Mouse (Mus musculus): Measurements from ENCODE around the gene Ccdc157. TPM values are rescaled to one million over a fixed set of nuclear protein-coding genes. Genes with fewer than 3 reads are reported as not detected.

The Ccdc157 gene
- polyA plus RNA-seq (2015; fragmentation: Nextera tagmentation; extraction: Ambion mirVana), result 4.5 and 5.0 TPM in 2 replicates

DNA sequence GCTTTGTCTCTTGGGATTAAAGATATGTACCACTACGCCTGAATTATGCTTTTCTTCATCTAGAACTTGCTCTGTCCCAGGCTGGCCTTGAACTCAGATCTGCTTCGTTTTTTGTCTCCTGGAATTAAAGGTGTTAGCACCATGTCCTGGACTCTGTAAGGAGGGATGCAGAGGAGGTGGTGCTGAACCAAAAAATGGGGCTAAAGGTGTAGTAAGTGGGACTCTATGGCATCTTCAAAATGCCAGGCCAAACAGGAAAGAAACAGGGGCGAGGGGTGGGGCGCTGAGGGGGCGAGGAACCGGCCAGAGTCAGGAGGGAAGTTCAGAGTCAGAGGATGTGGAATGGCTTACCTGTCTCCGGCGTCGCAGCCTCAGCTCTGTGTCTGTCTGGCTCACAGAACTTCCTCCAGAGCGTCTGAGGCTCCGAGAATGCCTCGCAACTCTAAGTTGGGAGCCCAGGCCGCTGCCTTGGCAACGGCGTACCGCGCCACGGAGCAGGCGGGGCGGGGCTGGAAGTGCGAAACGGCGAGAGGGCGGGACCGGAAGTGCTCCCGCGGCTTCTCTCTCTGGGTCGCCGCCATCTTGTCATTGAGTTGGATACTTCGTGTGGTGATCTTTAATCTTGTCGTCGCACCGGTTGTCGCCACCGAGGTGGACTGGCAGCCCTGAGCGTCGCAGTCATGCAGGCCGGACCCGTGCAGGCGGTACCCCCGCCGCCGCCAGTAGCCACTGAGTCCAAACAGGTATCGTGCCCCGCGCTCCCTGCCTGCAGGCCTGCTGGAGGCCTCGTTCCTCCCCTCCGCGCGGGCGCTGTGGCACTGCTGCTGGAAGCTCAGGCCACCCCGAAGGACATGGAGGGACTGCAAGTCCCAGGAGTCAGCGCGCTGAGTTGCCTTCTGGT, at the start of gene Ccdc157, which contains the start of gene Sf3a1:
Gene Ccdc157, minus strand, starts transcription at position 486 of the 901 bp plus-strand sequence.
Gene Sf3a1, plus strand, starts transcription at position 543 of the 901 bp plus-strand sequence.
- peak; percentile 96 for ATAC-seq (replicated peaks; ENCODE audit: extremely low read depth, insufficient read depth, low FRiP score)
- H3K9me3 ChIP-seq (replicated peaks; ENCODE audit: control insufficient read depth, low read length), result no peaks in the 10 kb centered on the region
- peaks cover 28% of the 10 kb centered on the region for H3K36me3 ChIP-seq (ENCODE audit: control insufficient read depth, insufficient read depth)
- peak within 1 kb of the TSS; percentile 93 for H3K4me2 ChIP-seq (ENCODE audit: low read depth, low read length)
- H3K4me1 ChIP-seq (ENCODE audit: control insufficient read depth, insufficient read depth, low read length), result peaks cover 30% of the 10 kb centered on the region
- H3K27me3 ChIP-seq (ENCODE audit: control insufficient read depth, insufficient read depth, low read length), result no peaks in the 10 kb centered on the region
- peak within 1 kb of the TSS; percentile 92 for H3K9ac ChIP-seq (ENCODE audit: low read length)
- H3K4me3 ChIP-seq (ENCODE audit: low read length), result peak within 1 kb of the TSS; percentile 91
- H3K27ac ChIP-seq (ENCODE audit: low read length), result peak within 1 kb of the TSS; percentile 95
- 1% methylated on average over 54 of the region's 54 CpGs for WGBS

- H3K4me2 ChIP-seq (ENCODE audit: low read depth, low read length), result no peak overlapping the region
- H3K36me3 ChIP-seq (ENCODE audit: control insufficient read depth, insufficient read depth), result peaks cover 15% of the 10 kb centered on the region
- H3K4me3 ChIP-seq (ENCODE audit: low read length), result no peak overlapping the region
- WGBS, result 82% methylated on average over 5 of the region's 5 CpGs
- H3K4me1 ChIP-seq (ENCODE audit: control insufficient read depth, insufficient read depth, low read length), result peaks cover 12% of the 10 kb centered on the region; the same call in 1 of the 2 replicates
- no peak for ATAC-seq (replicated peaks; ENCODE audit: extremely low read depth, insufficient read depth, low FRiP score)
- H3K27ac ChIP-seq (ENCODE audit: low read length), result no peak overlapping the region
- no peaks in the 10 kb centered on the region for H3K27me3 ChIP-seq (ENCODE audit: control insufficient read depth, insufficient read depth, low read length)
- no peak overlapping the region for H3K9ac ChIP-seq (ENCODE audit: low read length)
- H3K9me3 ChIP-seq (replicated peaks; ENCODE audit: control insufficient read depth, low read length), result no peaks in the 10 kb centered on the region
Observed at GRCm38 (mm10) chr11:4209556-4209955, 49.5 kb upstream of the Ccdc157 start.

DNA sequence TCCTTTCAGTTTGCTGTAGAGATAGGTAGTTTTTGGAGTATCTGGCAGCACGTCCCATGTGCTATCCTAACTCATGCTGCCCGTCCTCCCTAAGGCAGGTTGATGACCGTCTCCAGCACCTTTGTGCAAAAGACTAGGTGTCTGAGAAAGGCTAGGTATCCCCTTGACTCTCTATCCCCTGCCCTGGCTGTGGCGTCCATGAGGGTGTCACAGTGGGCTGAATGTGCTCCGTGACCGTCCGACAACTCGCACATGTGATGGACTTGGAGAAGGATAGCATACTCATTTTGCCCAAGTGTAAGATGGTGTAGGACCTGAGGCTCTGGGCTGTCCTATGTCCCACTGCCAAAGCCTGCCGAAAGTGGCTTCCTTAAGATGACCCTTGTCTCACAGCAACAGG, 47.6 kb upstream of the Ccdc157 start:
- WGBS, result 91% methylated on average over 9 of the region's 9 CpGs
- Histone ChIP-seq H3K4me1 (ENCODE audit: control insufficient read depth, insufficient read depth, low read length) (peaks cover 25% of the 10 kb centered on the region), H3K27me3 (ENCODE audit: control insufficient read depth, insufficient read depth, low read length) (no peaks in the 10 kb centered on the region), H3K4me2 (ENCODE audit: low read depth, low read length) (no peak overlapping the region), H3K4me3 (ENCODE audit: low read length) (no peak overlapping the region), H3K9ac (ENCODE audit: low read length) (no peak overlapping the region), H3K9me3 (replicated peaks; ENCODE audit: control insufficient read depth, low read length) (no peaks in the 10 kb centered on the region), H3K36me3 (ENCODE audit: control insufficient read depth, insufficient read depth) (peaks cover 9% of the 10 kb centered on the region), H3K27ac (ENCODE audit: low read length) (no peak overlapping the region)
- ATAC-seq (replicated peaks; ENCODE audit: extremely low read depth, insufficient read depth, low FRiP score), result no peak

GRCm38 (mm10) chr11:4206563-4206962, 46.5 kb upstream of the Ccdc157 start:
- H3K9ac ChIP-seq (ENCODE audit: low read length), result no peak overlapping the region
- peaks cover 9% of the 10 kb centered on the region for H3K36me3 ChIP-seq (ENCODE audit: control insufficient read depth, insufficient read depth)
- no peak overlapping the region for H3K27ac ChIP-seq (ENCODE audit: low read length)
- no peaks in the 10 kb centered on the region for H3K27me3 ChIP-seq (ENCODE audit: control insufficient read depth, insufficient read depth, low read length)
- H3K4me3 ChIP-seq (ENCODE audit: low read length), result no peak overlapping the region
- ATAC-seq (replicated peaks; ENCODE audit: extremely low read depth, insufficient read depth, low FRiP score), result no peak
- H3K9me3 ChIP-seq (replicated peaks; ENCODE audit: control insufficient read depth, low read length), result no peaks in the 10 kb centered on the region
- WGBS, result 36% methylated on average over 6 of the region's 6 CpGs
- H3K4me2 ChIP-seq (ENCODE audit: low read depth, low read length), result no peak overlapping the region
- H3K4me1 ChIP-seq (ENCODE audit: control insufficient read depth, insufficient read depth, low read length), result peaks cover 31% of the 10 kb centered on the region

GRCm38 (mm10) chr11:4205951-4206350, 45.9 kb upstream of the Ccdc157 start:
- H3K4me3 ChIP-seq (ENCODE audit: low read length), result no peak overlapping the region
- ATAC-seq (replicated peaks; ENCODE audit: extremely low read depth, insufficient read depth, low FRiP score), result no peak
- H3K36me3 ChIP-seq (ENCODE audit: control insufficient read depth, insufficient read depth), result peaks cover 8% of the 10 kb centered on the region
- no peaks in the 10 kb centered on the region for H3K9me3 ChIP-seq (replicated peaks; ENCODE audit: control insufficient read depth, low read length)
- H3K4me2 ChIP-seq (ENCODE audit: low read depth, low read length), result no peak overlapping the region
- H3K9ac ChIP-seq (ENCODE audit: low read length), result no peak overlapping the region
- peaks cover 31% of the 10 kb centered on the region for H3K4me1 ChIP-seq (ENCODE audit: control insufficient read depth, insufficient read depth, low read length)
- H3K27me3 ChIP-seq (ENCODE audit: control insufficient read depth, insufficient read depth, low read length), result no peaks in the 10 kb centered on the region
- no peak overlapping the region for H3K27ac ChIP-seq (ENCODE audit: low read length)
- whole genome bisulfite sequencing, result 68% methylated on average over 7 of the region's 7 CpGs

DNA sequence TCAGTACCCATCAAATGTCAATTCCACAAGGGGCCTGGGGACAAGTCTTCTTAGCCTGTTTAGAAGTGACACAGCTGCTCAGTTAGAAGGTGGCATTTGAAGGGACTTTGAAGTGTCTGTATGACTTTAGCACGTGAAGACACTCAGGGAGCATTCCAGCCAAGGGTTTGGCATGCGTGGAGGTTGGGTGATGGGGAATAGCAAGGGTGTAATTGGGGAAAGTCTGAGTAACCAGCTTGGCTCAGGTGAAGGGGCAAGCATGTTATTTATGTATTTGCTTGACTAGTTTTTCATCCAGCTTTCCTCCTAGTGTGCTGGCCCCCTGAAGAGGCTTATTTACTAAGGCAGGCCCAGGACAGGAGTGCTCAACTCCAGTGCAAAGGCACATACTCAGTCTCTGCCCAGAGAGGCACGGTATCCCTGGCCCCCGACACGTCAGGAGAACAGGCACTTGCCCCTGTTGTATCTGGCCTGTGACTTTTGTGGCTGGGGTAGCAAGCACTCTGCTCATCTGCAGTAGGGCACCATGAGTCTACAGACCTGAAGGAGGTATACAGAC, 45.1 kb upstream of the Ccdc157 start:
- H3K9me3 ChIP-seq (replicated peaks; ENCODE audit: control insufficient read depth, low read length), result no peaks in the 10 kb centered on the region
- peaks cover 31% of the 10 kb centered on the region for H3K4me1 ChIP-seq (ENCODE audit: control insufficient read depth, insufficient read depth, low read length)
- H3K4me3 ChIP-seq (ENCODE audit: low read length), result no peak overlapping the region
- WGBS, result 72% methylated on average over 5 of the region's 5 CpGs
- 0 out of 2 replicates have a peak, but pooled peaks cover 2% of the 10 kb centered on the region for H3K36me3 ChIP-seq (ENCODE audit: control insufficient read depth, insufficient read depth)
- ATAC-seq (replicated peaks; ENCODE audit: extremely low read depth, insufficient read depth, low FRiP score), result no peak
- no peak overlapping the region for H3K27ac ChIP-seq (ENCODE audit: low read length)
- H3K27me3 ChIP-seq (ENCODE audit: control insufficient read depth, insufficient read depth, low read length), result no peaks in the 10 kb centered on the region
- H3K9ac ChIP-seq (ENCODE audit: low read length), result no peak overlapping the region
- no peak overlapping the region for H3K4me2 ChIP-seq (ENCODE audit: low read depth, low read length)

- 23% methylated on average over 2 of the region's 2 CpGs for WGBS
- peak; percentile 81 for ATAC-seq (replicated peaks; ENCODE audit: extremely low read depth, insufficient read depth, low FRiP score)
- no peaks in the 10 kb centered on the region for H3K36me3 ChIP-seq (ENCODE audit: control insufficient read depth, insufficient read depth)
Observed at GRCm38 (mm10) chr11:4203705-4204074, 43.6 kb upstream of the Ccdc157 start.

GRCm38 (mm10) chr11:4202995-4203704, 43.1 kb upstream of the Ccdc157 start:
- ATAC-seq (replicated peaks; ENCODE audit: extremely low read depth, insufficient read depth, low FRiP score), result no peak
- H3K36me3 ChIP-seq (ENCODE audit: control insufficient read depth, insufficient read depth), result no peaks in the 10 kb centered on the region
- 58% methylated on average over 12 of the region's 12 CpGs for WGBS
- peak overlapping the region; percentile 68 for H3K27ac ChIP-seq (ENCODE audit: low read length)
- no peaks in the 10 kb centered on the region for H3K27me3 ChIP-seq (ENCODE audit: control insufficient read depth, insufficient read depth, low read length)
- H3K4me2 ChIP-seq (ENCODE audit: low read depth, low read length), result no peak overlapping the region
- H3K4me1 ChIP-seq (ENCODE audit: control insufficient read depth, insufficient read depth, low read length), result peaks cover 31% of the 10 kb centered on the region
- H3K9me3 ChIP-seq (replicated peaks; ENCODE audit: control insufficient read depth, low read length), result no peaks in the 10 kb centered on the region
- H3K9ac ChIP-seq (ENCODE audit: low read length), result no peak overlapping the region
- no peak overlapping the region for H3K4me3 ChIP-seq (ENCODE audit: low read length)

More at GRCm38 (mm10) chr11:4203705-4204074, 43.6 kb upstream of the Ccdc157 start:
- H3K4me2 ChIP-seq (ENCODE audit: low read depth, low read length), result no peak overlapping the region
- no peaks in the 10 kb centered on the region for H3K27me3 ChIP-seq (ENCODE audit: control insufficient read depth, insufficient read depth, low read length)
- H3K4me1 ChIP-seq (ENCODE audit: control insufficient read depth, insufficient read depth, low read length), result peaks cover 31% of the 10 kb centered on the region
- H3K9me3 ChIP-seq (replicated peaks; ENCODE audit: control insufficient read depth, low read length), result no peaks in the 10 kb centered on the region
- H3K9ac ChIP-seq (ENCODE audit: low read length), result no peak overlapping the region; the same call in 1 of the 2 replicates
- no peak overlapping the region for H3K4me3 ChIP-seq (ENCODE audit: low read length)
- H3K27ac ChIP-seq (ENCODE audit: low read length), result peak overlapping the region; percentile 68

All from heart, embryonic 16.5 days (tissue).